Mouse (Mus musculus) megakaryocyte-erythroid progenitor cell, adult 5-6 weeks (primary cell): Measurements from ENCODE around the gene 4930442H23Rik. TPM values are rescaled to one million over a fixed set of nuclear protein-coding genes. Genes with fewer than 3 reads are reported as not detected.
"Not testable (repeated sequence)": the region's sequence is repeated elsewhere in the genome, so short reads cannot be mapped to it uniquely, and the experiment has no call there.

Source experiments
- ATAC-seq: replicated peaks from 2 replicates; pipeline ENCODE4 v1.8.0; 2016; ENCODE audit warnings: mild to moderate bottlenecking, inconsistent platforms; ENCODE audit not compliant: severe bottlenecking, poor library complexity, low FRiP score, low TSS enrichment
- total RNA-seq, 2 experiments: library from RNA; stranded (forward) in 1 of 2; stranded (reverse) in 1 of 2; fragments of 200-1000, 215-1000 nt in 1 of 2; fragments of >200 nt in 1 of 2; fragmentation: Nextera tagmentation in 1 of 2; gene quantifications; 2 replicates each; pipeline ENCODE4 v1.2.3; 2014 to 2017

Gene 4930442H23Rik
- total RNA-seq (2014; fragmentation: Nextera tagmentation): not detected in 2 replicates
- not detected in 2 replicates for total RNA-seq (2017)

DNA sequence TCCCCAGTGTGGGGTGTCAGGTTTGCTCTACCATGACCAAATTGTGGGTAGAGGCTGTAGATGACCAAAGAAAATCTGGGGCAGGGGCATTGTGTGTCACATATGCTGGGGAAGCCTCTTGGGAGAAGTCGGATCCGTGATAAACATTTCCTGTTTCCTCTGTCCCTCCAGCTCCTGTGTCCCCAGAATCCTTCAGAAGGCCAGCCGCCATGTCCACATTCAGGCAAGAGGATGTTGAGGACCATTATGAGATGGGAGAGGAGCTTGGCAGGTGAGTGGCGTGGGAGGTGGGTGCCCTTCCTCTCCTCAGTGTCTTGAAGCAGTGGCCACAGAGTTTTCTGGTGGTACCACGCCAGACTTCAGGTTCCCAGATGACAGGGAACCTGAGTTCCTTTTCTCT, at the start of gene 4930442H23Rik:
Gene 4930442H23Rik (minus strand): TSS at position 45 of the 400 bp plus-strand sequence.
- ATAC-seq: no peak

DNA sequence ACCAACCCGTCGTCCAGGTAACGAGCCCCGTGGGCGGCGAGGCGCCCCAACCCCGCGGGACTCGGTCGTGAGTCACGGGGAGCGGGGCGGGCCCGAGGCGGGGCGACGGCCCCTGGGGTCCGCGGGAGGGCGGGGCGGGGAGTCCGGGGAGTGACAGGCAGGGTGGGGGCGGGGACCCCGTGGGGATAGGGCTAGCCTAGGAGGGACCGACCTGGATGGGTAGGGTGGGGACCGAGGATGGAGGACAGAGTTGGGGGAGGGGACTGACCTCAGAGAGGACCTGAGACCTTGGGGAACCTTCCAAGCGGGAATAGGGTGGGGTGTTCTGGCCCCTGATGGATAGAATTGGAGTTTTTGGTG, 49.6 kb upstream of the 4930442H23Rik start:
- no peak for ATAC-seq

DNA sequence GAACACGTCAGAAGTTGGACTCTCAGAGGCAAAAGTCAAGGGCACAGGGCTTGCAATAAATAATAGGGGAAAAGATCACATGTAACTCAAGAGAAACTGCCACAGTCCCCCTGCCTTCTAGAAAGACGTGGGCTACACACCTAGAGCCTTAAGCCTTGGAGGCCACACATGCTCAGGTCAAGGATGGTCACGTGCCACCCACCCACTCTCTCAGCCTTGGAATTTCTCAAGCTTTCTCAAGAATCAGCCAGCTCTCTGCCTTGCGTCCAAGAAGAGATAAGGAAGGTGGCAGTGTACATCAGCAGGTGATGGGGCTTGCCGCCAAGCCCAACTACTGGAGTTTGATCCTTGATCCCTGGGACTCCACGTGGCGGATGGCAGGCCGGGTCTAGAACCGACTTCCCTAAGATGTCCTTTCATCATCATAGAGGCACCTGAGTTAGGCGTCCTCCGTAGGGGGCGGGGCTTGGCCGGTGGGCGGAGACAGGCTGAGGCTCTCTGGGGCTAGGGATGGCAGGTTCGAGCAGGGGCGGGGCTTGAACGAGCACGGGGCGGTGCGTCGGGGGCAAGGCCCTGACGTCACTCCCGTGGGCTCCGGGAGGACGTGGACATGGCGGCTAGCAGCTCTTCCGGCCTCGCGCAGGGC, 49.1 kb upstream of the 4930442H23Rik start, which contains the start of gene Zfr2:
Gene Zfr2 (plus strand): TSS at position 576 of the 646 bp plus-strand sequence.
- peak; percentile 92 for ATAC-seq

DNA sequence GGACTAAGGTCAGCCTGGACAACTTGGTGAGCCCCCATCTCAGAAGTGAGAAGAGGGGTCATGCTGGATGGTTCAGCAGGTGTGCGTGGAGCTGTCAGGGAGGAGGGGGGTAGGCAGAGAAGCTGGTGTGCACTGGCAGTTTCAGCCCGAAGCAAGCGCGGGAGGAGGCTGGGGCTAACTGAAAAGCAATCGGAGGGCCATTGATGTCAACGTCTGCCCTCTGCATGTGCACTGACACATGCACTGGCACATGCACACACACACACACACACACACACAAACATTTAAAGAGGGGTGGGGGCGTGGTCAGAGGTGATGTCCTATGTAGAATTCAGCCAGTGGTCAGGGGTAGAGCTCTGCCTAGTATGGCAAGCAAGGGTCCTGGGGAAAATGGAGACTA, 47.8 kb upstream of the 4930442H23Rik start:
- no peak for ATAC-seq

DNA sequence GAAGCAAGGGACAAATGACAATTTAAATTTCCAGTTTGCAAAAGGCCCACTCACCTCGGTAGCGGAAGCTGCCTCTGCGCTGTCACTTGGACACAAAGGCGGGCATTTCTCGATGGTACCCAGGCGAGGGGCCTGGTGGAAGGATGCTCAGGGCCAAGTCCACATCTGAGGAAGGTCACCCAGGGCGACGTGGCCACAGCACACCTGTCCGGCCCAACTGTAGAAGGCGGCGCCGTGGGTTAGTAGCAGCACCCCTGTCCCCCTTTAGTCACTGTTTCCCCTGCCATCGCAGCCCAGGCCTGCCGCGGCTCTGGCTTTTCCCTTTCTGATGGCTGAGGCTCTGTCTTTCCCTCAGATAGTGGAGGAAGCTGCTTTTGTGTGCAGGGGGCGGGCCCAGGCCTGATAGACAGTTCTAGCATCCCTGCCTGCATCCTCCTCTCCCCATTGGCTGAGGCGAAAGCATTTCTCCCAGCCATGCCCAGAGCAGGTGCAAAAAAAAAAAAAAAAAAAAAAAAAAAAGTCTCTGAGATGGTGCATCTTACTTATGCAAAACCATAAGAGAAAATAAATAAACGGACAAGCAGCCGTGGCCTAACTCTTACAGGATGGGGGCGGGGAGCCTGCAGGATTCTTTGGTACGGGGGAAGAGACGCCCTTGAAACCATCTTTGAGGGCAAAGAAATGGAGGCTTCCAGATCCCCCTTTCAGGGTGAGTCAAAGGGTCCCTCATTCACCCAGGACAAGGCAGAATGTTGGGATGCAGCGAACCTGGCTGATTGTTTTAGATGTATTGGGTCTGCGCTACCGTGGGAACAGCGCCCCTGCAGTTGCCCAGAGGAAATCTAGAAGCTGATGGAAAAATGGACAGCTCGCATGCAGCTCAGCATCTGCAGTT, 47.0 kb upstream of the 4930442H23Rik start, which contains the start of gene Atcay:
Gene Atcay (minus strand): TSS at position 396 of the 895 bp plus-strand sequence.
- 0 out of 2 replicates have a peak, but pooled peaks have one; percentile 24 for ATAC-seq

DNA sequence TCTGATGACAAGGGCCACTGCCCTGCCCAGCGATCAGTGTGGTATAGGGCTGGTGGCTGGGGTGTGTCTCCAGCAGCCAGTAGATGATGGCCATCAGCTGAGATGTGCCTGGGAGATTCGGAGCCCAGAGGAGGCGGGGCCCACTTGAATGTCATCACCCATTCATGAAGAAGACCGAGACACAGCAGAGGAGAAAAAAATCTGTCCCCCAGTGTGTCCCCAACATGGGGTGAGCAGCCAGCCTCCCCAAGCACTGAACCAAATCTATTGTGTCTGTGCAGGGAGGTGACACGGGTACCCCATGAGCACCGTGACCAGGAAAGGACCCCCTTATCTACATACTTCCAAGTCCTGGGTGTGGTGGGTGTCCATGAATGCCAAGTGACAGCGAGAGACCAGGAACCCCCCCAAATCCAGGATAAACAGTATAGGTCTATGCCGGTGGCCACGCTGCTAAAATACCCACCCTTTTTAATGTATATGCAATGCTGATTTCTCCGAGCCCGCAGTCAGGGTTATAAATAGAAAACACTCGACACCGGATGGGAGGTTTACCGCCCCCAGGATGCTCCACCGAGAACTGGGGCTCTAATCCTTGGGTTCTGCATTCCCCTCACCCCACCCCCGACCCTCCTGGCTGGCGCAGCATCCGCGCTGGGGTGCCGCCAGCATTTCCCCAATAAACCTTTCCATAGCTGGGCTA, 46.2 kb upstream of the 4930442H23Rik start:
- no peak for ATAC-seq

DNA sequence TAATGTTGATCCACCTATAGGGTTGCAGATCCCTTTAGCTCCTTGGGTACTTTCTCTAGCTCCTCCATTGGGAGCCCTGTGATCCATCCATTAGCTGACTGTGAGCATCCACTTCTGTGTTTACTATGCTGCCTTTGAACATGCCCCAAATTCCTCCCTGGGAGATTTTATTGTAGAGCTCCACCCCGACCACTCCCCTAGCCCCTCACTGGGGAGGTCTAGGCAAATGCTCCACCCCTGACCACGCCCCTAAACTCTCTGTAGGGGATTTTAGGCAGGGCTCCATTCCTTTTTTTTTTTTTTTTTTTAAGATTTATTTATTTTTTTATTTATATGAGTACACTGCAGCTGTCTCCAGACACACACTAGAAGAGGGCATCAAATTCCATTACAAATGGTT, 40.1 kb upstream of the 4930442H23Rik start:
- not testable (repeated sequence) for ATAC-seq

DNA sequence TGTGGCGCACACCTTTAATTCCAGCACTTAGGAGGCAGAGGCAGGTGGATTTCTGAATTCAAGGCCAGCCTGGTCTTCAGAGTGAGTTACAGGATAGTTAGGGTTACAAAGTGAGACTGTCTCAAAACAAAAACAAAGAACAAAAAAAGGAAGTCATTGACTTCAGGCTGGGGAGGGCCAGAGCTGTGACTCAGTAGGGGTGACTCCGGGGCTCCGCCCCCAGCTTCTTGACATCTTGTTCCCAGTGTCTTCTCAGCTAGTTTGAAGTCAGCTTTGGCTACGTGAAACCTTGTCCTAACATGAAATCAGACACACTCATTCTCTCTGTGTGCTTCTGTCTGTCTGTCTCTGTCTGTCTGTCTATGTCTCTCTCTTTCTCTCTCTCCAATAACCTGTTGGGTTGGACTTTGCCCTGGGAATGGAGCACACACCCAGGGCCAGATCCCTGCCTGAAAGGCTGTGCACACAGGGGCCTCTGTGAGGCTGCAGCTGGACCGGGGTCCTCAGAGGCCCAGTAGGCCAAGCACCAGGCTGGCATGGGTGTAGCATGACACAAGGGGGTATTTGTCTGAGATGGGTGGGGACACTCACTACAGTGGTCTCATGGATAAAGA, 37.9 kb upstream of the 4930442H23Rik start:
- ATAC-seq: no peak

DNA sequence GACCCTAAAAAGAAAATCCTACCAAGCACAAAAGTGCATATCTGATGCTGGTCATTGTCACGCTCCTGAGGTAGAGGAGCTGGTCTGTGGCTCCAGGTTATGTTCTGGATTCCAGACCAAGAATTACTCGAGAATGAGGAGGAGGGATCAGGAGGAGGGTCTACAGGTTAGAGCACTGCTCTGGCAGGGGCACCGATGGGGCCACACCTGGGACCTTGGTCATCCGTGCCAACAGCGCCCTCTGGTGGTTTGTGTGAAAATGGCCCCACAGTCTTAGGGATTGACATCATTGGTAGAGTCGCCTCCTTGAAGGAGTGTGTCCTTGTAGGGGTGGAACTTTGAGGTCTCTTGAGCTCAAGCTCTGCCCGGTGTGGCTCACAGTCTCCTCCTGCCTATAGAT, 34.3 kb upstream of the 4930442H23Rik start:
- peak; percentile 85 for ATAC-seq

DNA sequence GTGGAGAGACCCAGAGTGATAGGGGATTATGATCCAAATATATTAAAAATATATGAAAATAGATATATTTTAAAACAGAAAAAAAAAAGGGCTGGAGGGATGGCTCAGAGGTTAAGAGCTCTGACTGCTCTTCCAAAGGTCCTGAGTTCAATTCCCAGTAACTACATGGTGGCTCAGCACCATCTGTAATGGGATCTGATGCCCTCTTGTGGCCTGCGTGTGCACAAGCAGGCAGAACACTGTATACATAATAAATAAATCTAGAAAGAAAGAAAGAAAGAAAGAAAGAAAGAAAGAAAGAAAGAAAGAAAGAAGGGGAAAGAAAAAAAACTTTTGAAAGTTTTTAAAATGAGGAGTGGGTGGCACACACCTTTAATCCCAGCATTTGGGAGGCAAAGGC, 33.6 kb upstream of the 4930442H23Rik start:
- not testable (repeated sequence) for ATAC-seq

DNA sequence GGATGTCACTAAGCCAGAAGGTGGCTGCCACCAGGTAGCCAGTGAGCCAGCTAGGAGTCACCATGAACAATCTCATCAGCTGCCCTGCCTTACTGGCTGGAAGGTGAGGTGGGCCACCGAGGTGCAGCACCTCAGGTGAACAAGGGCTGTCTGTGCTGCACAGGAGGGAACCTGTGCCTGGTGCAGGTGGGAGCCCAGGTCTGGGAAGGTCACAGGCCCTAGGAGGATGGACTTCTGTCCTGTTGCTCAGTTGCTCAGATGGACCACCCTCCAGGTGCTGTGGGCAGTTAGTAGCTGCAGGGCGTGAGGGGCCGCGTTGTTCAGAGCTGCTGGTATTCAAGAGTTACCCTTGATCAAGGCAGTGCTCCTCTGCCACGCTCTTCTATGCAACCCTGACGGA, 33.2 kb upstream of the 4930442H23Rik start:
- ATAC-seq: no peak

DNA sequence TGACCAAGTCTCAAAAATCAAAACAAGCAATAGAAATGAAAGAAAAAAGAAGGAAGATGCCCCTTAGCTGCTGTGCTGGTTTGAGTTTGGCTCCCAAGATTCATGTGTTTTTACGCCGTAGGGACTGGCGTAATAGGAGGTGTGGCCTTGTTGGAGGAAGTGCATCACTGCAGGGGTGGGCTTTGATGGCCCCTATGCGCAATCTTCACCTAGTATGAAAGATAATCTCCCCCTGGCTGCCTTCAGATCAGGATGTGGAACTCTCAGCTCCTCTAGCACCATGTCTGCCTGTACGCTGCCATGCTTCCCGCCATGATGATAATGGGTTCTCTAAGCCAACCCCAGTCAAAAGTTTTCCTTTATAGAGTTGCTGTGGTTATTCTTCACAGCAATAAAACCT, 32.6 kb upstream of the 4930442H23Rik start:
- no peak for ATAC-seq

DNA sequence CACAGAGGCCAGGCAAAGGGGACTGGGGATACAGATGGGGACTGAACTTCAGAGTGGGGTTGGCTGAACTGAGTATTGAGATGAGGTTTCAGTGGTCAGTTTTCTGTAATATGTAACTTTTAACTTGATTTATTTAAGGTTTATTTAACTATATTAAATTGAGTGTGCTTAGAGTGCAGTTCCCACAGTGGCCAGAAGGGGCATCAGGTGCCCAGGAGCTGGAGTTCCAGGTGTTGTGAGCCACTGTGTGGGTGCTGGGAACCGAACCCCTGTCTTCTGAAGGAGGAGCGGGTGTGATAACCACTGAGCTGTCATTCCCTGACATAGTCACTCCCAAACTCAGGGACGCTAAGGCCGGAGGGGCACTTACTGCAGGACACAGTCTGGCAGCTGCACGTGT, 26.5 kb upstream of the 4930442H23Rik start:
- no peak for ATAC-seq

DNA sequence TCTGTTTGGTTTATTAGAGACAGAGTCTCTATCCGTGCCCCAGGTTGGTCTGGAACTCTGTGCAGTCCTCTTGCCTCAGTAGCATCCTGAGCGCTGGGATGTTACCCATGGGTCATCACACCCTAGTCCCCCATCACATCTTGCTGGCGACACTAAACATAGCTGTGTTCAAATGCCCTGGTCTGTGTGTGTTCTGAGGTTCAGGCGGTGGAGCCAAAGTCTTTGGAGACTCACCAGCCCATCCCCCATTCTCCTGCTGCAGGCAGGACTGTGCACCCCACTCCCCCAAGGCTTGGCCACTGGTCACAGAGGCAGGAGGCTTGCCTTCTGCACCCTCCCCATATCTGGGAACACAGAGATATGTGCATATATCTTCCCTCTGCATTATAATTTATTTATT, 20.5 kb upstream of the 4930442H23Rik start:
- ATAC-seq: no peak

DNA sequence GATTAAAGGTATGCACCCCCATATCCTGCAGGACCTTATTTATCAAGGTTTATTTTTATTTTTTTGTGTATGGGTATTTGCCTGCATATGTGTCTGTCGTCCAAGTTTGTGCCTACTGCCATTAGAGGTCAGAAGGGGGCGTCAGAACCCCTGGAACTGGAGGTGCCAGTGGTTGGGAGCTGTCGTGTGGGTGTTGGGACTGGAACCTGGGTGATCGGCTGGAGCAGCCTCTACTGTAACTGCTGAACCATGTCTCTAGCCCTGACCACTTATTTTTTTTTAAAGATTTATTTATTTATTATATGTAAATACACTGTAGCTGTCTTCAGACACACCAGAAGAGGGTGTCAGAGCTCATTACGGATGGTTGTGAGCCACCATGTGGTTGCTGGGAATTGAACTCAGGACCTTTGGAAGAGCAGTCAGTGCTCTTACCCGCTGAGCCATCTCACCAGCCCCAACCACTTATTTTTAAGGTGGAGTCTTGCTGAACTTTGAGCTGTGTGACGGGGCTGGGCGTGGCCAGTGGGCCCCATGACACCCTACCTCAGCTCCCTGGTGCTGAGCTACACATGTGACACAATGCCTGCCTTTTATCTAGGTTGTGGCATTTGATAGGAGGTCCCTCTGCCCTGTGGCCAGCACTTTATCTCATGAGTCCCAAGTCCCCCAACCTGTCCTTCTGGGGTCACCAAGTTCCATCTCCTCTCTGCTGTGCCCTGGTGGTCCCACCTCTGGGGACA, 19.5 kb upstream of the 4930442H23Rik start:
- peak; percentile 88 for ATAC-seq

DNA sequence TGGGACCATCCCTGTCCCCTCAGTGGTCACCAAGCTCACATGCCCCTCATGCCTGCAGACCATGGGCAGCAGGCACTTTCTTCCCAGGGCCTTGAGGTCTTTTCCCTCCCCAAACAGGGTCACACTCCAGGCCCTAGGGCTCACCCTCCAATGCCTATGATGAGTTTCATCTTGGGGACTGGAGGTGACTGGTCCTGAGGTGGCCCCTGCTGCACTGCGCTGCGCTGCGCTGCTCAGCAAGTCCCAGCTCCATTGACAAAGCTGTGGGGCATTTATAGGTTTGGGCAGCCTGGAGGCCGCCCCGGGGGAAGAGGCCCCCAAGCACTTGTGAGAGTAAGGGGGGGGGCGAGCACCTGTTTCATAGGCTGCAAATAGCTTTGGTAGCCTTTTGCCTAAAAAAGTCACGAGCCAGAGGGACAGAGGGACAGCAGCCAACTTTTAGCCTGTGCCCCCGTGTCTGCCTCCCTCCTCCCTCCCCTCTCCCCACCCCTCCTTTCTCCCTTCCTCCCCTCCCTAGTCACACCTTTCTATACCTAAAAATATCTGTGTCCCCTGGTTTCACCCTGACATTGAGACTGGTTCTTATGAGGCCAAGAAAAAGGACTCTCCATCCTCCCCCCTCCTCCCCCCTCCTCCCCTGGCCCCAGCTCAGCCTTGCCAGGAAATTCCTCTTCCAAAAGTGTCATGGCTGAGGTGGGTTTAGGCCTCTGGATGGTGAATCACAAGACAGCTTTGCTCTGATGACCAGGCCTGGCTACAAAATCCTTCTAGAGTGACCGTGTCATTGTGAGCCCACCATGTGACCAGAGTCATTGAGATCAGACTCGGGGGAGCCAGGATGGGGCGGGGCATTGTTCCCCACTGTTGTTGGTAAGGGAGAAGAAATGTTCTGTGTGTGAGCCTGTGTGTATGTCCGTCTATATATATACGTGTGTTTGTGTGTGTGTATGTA, 18.4 kb upstream of the 4930442H23Rik start, which contains the start of gene Nmrk2:
Gene Nmrk2 (minus strand): TSS at position 245 of the 952 bp plus-strand sequence.
- ATAC-seq: no peak

DNA sequence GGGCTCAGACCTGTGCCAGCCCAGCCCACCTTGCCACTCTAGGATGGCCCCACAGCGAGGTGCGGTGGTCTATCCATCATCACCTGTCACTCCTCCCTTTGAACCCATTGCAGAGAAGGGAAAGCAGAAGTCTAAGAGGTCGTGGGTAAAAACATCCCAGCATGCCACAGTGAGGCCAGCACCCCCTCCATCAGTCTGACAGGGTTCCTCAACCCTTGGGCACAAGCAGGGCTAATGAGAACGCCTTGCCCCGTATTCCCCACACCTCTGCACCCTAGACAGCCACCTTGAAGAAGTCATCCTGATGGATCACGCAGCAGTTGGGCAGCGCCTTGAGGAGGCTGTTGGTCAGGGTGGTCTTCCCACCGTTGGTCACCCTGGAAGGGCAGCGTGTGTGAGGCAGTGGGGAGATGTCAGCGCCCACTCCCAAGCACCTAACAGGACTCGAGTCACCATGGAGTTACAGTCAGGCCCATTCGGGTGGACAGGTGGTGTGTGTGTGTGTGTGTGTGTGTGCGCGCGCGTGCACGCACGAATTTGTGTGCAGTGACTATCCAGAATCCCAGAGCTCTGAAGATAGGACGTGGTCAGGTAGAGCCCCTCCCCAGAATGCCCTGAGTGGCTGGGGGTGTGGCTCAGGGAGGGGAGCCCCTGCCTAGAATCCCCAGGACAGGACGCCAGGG, 17.1 kb upstream of the 4930442H23Rik start:
- ATAC-seq: no peak
